Mouse (Mus musculus) retina, postnatal 7 days (tissue): Measurements from ENCODE around the gene Cacng6.
"Not testable (repeated sequence)": the region's sequence is repeated elsewhere in the genome, so short reads cannot be mapped to it uniquely, and the experiment has no call there.

Experiments
- DNase-seq: peaks from one replicate; pipeline ENCODE4 v3.0.0-alpha.2; 2012; ENCODE audit warnings: low read depth, low spot score

The Cacng6 gene

GRCm38 (mm10) chr7:3423895-3424294, at the start of gene Cacng6:
Gene Cacng6, plus strand, starts transcription at chr7:3424195.
- no peak for DNase-seq

- DNase-seq, result no peak
Measured at GRCm38 (mm10) chr7:3376831-3377230, 47.2 kb upstream of the Cacng6 start.

GRCm38 (mm10) chr7:3382123-3382522, 41.9 kb upstream of the Cacng6 start:
- DNase-seq, result no peak

- DNase-seq, result no peak
Measured at GRCm38 (mm10) chr7:3384807-3385319, 39.1 kb upstream of the Cacng6 start.

GRCm38 (mm10) chr7:3386036-3386730, 37.8 kb upstream of the Cacng6 start:
- DNase-seq, result no peak

- DNase-seq, result no peak
Measured at GRCm38 (mm10) chr7:3387761-3388160, 36.2 kb upstream of the Cacng6 start.

- DNase-seq, result no peak
Measured at GRCm38 (mm10) chr7:3388885-3389284, 35.1 kb upstream of the Cacng6 start.

- DNase-seq, result no peak
Measured at GRCm38 (mm10) chr7:3389444-3390412, 34.3 kb upstream of the Cacng6 start.

GRCm38 (mm10) chr7:3390413-3391080, 33.4 kb upstream of the Cacng6 start, which contains the start of gene Cacng8:
Gene Cacng8, plus strand, starts transcription at chr7:3390683.
- DNase-seq, result no peak

GRCm38 (mm10) chr7:3391081-3391451, 32.9 kb upstream of the Cacng6 start:
- no peak for DNase-seq

- DNase-seq, result no peak
Measured at GRCm38 (mm10) chr7:3391809-3392208, 32.2 kb upstream of the Cacng6 start.

- no peak for DNase-seq
Measured at GRCm38 (mm10) chr7:3397355-3397754, 26.6 kb upstream of the Cacng6 start.

GRCm38 (mm10) chr7:3397797-3398196, 26.2 kb upstream of the Cacng6 start:
- no peak for DNase-seq

- DNase-seq, result not testable (repeated sequence)
Measured at GRCm38 (mm10) chr7:3398363-3398762, 25.6 kb upstream of the Cacng6 start.

GRCm38 (mm10) chr7:3399937-3400336, 24.1 kb upstream of the Cacng6 start:
- DNase-seq, result no peak

GRCm38 (mm10) chr7:3409729-3410520, 14.1 kb upstream of the Cacng6 start:
- no peak for DNase-seq

- peak; percentile 45 for DNase-seq
Measured at GRCm38 (mm10) chr7:3411160-3411941, 12.6 kb upstream of the Cacng6 start.

GRCm38 (mm10) chr7:3412036-3412435, 12.0 kb upstream of the Cacng6 start:
- DNase-seq, result no peak

- DNase-seq, result no peak
Measured at GRCm38 (mm10) chr7:3414888-3415287, 9.1 kb upstream of the Cacng6 start.

- no peak for DNase-seq
Measured at GRCm38 (mm10) chr7:3415378-3415777, 8.6 kb upstream of the Cacng6 start.
